Mouse (Mus musculus) heart, embryonic 11.5 days (tissue): Measurements from ENCODE around the gene Fam169a. TPM values are rescaled to one million over a fixed set of nuclear protein-coding genes. Genes with fewer than 3 reads are reported as not detected.

Source experiments
- ATAC-seq: fragments of 200-750 bp; cut with Nextera tagmentation; replicated peaks from 2 replicates; pipeline ENCODE4 v1.8.0; 2017; ENCODE audit warnings: moderate library complexity; ENCODE audit not compliant: insufficient number of reproducible peaks, low FRiP score, low TSS enrichment
- H3K27ac ChIP-seq: fragments of 300-500 bp; sonication (generic); 2 replicates; pipeline ENCODE4 v1.5.1; 2014; ENCODE audit warnings: mild to moderate bottlenecking, low read depth, low read length
- H3K27me3 ChIP-seq: fragments of 300-500 bp; sonication (generic); 2 replicates; pipeline ENCODE4 v1.6.1; 2014; ENCODE audit warnings: mild to moderate bottlenecking, low read length, mixed read lengths; ENCODE audit not compliant: control insufficient read depth, insufficient read depth
- H3K36me3 ChIP-seq: fragments of 300-500 bp; sonication (generic); 2 replicates; pipeline ENCODE4 v1.6.1; 2014; ENCODE audit warnings: mild to moderate bottlenecking, low read length, moderate library complexity, mixed read lengths; ENCODE audit not compliant: control insufficient read depth, insufficient read depth
- H3K4me1 ChIP-seq: fragments of 300-500 bp; sonication (generic); 2 replicates; pipeline ENCODE4 v1.6.1; 2014; ENCODE audit warnings: low read length; ENCODE audit not compliant: control insufficient read depth, insufficient read depth
- H3K4me2 ChIP-seq: fragments of 300-500 bp; sonication (generic); 2 replicates; pipeline ENCODE4 v1.6.1; 2014; ENCODE audit warnings: mild to moderate bottlenecking, moderate library complexity
- H3K4me3 ChIP-seq: fragments of 300-500 bp; sonication (generic); 2 replicates; pipeline ENCODE4 v1.5.1; 2014; ENCODE audit warnings: low read depth, low read length
- H3K9ac ChIP-seq: fragments of 300-500 bp; sonication (generic); 2 replicates; pipeline ENCODE4 v1.6.1; 2014; ENCODE audit warnings: mild to moderate bottlenecking, low read depth, low read length, moderate library complexity
- H3K9me3 ChIP-seq: fragments of 300-500 bp; sonication (generic); replicated peaks from 2 replicates; pipeline ENCODE4 v1.6.1; 2016; ENCODE audit warnings: low read length; ENCODE audit not compliant: control insufficient read depth
- WGBS: fragments of 180-500 bp; shearing (Covaris S2); extraction: QIAGEN DNeasy Blood & Tissue Kit; methylation state at CpG from one replicate; pipeline ENCODE4 v1.1.7; 2014; ENCODE audit not compliant: insufficient replicate concordance; 5-methylcytosine and 5-hydroxymethylcytosine counted together
- polyA plus RNA-seq: library from polyadenylated mRNA; unstranded; fragments of >200 nt; fragmentation: Nextera tagmentation; extraction: Ambion mirVana; gene quantifications from 2 replicates; pipeline ENCODE4 v1.2.1, GENCODE M21; 2014

The Fam169a gene
- polyA plus RNA-seq, 1 experiment from 2014 or later, result 14.2 TPM

GRCm38 (mm10) chr13:97178943-97179342 is 111.9 kb downstream of the Fam169a start:
- H3K4me1 ChIP-seq, result no peaks in the 10 kb centered on the region
- no peak for ATAC-seq
- no peaks in the 10 kb centered on the region for H3K27me3 ChIP-seq
- no peak overlapping the region for H3K9ac ChIP-seq
- no peak overlapping the region for H3K4me2 ChIP-seq
- H3K36me3 ChIP-seq, result peaks cover 10% of the 10 kb centered on the region
- H3K4me3 ChIP-seq, result no peak overlapping the region
- H3K27ac ChIP-seq, result no peak overlapping the region
- 73% methylated on average over 7 of the region's 7 CpGs for WGBS
- no peaks in the 10 kb centered on the region for H3K9me3 ChIP-seq

DNA sequence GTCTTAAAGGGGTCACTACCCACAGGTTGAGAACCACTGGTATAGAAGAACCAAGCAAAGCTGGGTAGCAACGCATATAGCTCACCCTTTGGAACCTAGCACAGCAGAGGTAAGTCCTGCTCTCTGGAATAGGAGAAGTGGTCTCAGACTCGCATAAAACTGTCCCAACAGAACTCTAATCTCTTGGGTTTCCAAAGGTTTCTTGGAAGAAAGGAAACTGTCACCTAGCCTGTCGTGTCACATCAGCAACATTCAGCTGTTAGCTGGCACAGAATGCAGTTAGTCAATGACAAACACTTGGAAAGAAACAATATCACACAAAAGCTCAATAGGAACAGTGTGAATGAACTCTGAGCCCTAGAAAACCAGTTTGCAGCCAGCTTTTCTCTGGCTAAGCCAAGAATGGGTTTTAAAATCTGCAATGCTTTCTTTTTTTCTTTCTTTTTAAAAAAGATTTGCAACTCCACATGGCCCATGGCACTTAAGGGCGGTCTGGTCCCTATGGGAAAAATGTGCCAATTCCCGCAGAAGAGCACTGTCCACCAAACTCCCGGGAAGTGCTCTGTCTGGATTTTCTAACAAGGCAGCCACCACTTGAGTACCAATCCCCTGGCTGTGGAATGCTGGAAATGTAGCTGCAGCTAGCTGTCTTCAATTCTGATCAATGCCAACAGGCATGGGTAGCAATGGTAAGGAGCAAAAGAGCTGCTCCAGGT is 113.2 kb downstream of the Fam169a start:
- 75% methylated on average over 6 of the region's 6 CpGs for WGBS
- H3K27me3 ChIP-seq, result no peaks in the 10 kb centered on the region
- no peak overlapping the region for H3K4me3 ChIP-seq
- peaks cover 10% of the 10 kb centered on the region for H3K36me3 ChIP-seq
- no peak overlapping the region for H3K9ac ChIP-seq
- no peak overlapping the region for H3K27ac ChIP-seq
- H3K4me2 ChIP-seq, result no peak overlapping the region
- no peaks in the 10 kb centered on the region for H3K9me3 ChIP-seq
- 0 out of 2 replicates have a peak, but pooled peaks cover 3% of the 10 kb centered on the region for H3K4me1 ChIP-seq
- no peak for ATAC-seq

Other genes starting within 250 kb of the Fam169a start
- 0.34 and 0.61 TPM in 2 replicates for gene Gcnt4, start 142.6 kb upstream of the Fam169a start, polyA plus RNA-seq
- not detected in 2 replicates for gene 1700029F12Rik, start 32.9 kb upstream of the Fam169a start, polyA plus RNA-seq
- 3.0 and 3.3 TPM in 2 replicates for gene Gm6169, start 32.0 kb downstream of the Fam169a start, polyA plus RNA-seq
- gene Gfm2, start 70.7 kb downstream of the Fam169a start, polyA plus RNA-seq, result 30.3 and 37.0 TPM in 2 replicates
- gene Nsa2, start 70.7 kb downstream of the Fam169a start, polyA plus RNA-seq, result 56.5 and 64.5 TPM in 2 replicates
- gene Hexb, start 131.1 kb downstream of the Fam169a start, polyA plus RNA-seq, result 31.5 and 32.3 TPM in 2 replicates
- 5.4 and 6.3 TPM in 2 replicates for gene Enc1, start 173.8 kb downstream of the Fam169a start, polyA plus RNA-seq